Mouse (Mus musculus) liver, postnatal 0 days (tissue): ENCODE data around the gene Nipal4. TPM values are rescaled to one million over a fixed set of nuclear protein-coding genes. Genes with fewer than 3 reads are reported as not detected.

Source experiments
- ATAC-seq: fragments of 200-750 bp; cut with Nextera tagmentation; 2 replicates; pipeline ENCODE4 v1.8.0; 2017; ENCODE audit warnings: mild to moderate bottlenecking, moderate library complexity
- DNase-seq: peaks from one replicate; pipeline ENCODE4 v3.0.0-alpha.2; 2016
- H3K27ac ChIP-seq: fragments of 300-500 bp; sonication (generic); 2 replicates; pipeline ENCODE4 v1.5.1; 2014; ENCODE audit warnings: antibody characterized with exemption, moderate library complexity, mild to moderate bottlenecking, low read depth
- H3K27me3 ChIP-seq: fragments of 300-500 bp; sonication (generic); 2 replicates; pipeline ENCODE4 v1.6.1; 2014; ENCODE audit warnings: low read length, control low read depth, mixed read lengths; ENCODE audit not compliant: insufficient read depth
- H3K36me3 ChIP-seq: fragments of 300-500 bp; sonication (generic); replicated peaks from 2 replicates; pipeline ENCODE4 v1.6.1; 2014; ENCODE audit warnings: mild to moderate bottlenecking, control low read depth, low read length, moderate library complexity, mixed read lengths; ENCODE audit not compliant: insufficient read depth
- H3K4me1 ChIP-seq: fragments of 300-500 bp; sonication (generic); 2 replicates; pipeline ENCODE4 v1.6.1; 2014; ENCODE audit warnings: antibody characterized with exemption, mild to moderate bottlenecking, control low read depth; ENCODE audit not compliant: insufficient read depth
- H3K4me2 ChIP-seq: fragments of 300-500 bp; sonication (generic); 2 replicates; pipeline ENCODE4 v1.6.1; 2014; ENCODE audit warnings: low read depth, mild to moderate bottlenecking, low read length, moderate library complexity, mixed read lengths
- H3K4me3 ChIP-seq: fragments of 300-500 bp; sonication (generic); 2 replicates; pipeline ENCODE4 v1.5.1; 2014; ENCODE audit warnings: low read depth, low read length
- H3K9ac ChIP-seq: fragments of 300-500 bp; sonication (generic); replicated peaks from 2 replicates; pipeline ENCODE4 v1.6.1; 2014; ENCODE audit warnings: mild to moderate bottlenecking, moderate library complexity
- H3K9me3 ChIP-seq: fragments of 300-500 bp; sonication (generic); 2 replicates; pipeline ENCODE4 v1.6.1; 2016; ENCODE audit warnings: mild to moderate bottlenecking, control low read depth, low read length, mixed read lengths
- CTCF ChIP-seq: sonication (generic); IDR thresholded peaks from 2 replicates; pipeline ENCODE4 v1.5.1; 2016; ENCODE audit warnings: antibody characterized with exemption, low read depth
- EP300 ChIP-seq: IDR thresholded peaks from 2 replicates; pipeline ENCODE4 v1.6.1; 2016; ENCODE audit warnings: antibody characterized with exemption, low read depth, mild to moderate bottlenecking
- WGBS: fragments of 180-500 bp; shearing (Covaris S2); extraction: QIAGEN DNeasy Blood & Tissue Kit; methylation state at CpG from one replicate; pipeline ENCODE4 v1.1.7; 2014; ENCODE audit not compliant: insufficient replicate concordance; 5-methylcytosine and 5-hydroxymethylcytosine counted together
- polyA plus RNA-seq: library from polyadenylated mRNA; unstranded; fragments of >200 nt; fragmentation: Nextera tagmentation; extraction: Ambion mirVana; gene quantifications from 2 replicates; pipeline ENCODE4 v1.2.1, GENCODE M21; 2015

The Nipal4 gene
- polyA plus RNA-seq, 1 experiment from 2014 or later, result not detected

DNA sequence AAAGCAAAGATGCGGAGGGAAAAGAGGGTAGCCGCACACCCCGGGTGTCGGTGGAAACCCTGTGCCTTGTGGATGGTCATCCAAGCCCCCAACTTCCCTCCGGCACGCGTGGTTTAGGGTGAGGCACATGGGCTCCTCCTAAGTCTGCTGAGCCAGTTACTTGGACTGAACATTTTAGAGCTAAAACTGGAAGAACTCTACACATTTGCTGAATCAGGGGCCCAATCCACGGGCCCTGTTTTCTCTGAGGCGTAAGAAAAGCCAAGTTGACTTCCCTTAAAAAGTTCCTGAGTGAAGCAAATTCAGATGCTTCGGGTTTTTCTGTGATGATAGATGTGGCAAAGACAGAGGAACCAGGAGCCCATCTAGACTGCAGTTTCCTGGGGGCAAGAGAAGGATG is 46.2 kb downstream of the Nipal4 start:
- no peak for TF ChIP-seq EP300
- TF ChIP-seq CTCF, result no peak
- H3K4me3 ChIP-seq, result no peak overlapping the region
- H3K9ac ChIP-seq, result no peak overlapping the region
- no peak overlapping the region for H3K4me2 ChIP-seq
- H3K27me3 ChIP-seq, result no peaks in the 10 kb centered on the region
- ATAC-seq (no peak), DNase-seq (no peak)
- no peaks in the 10 kb centered on the region for H3K36me3 ChIP-seq
- WGBS, result 75% methylated on average over 10 of the region's 10 CpGs
- H3K4me1 ChIP-seq, result peaks cover 10% of the 10 kb centered on the region
- no peak overlapping the region for H3K27ac ChIP-seq
- no peaks in the 10 kb centered on the region for H3K9me3 ChIP-seq

DNA sequence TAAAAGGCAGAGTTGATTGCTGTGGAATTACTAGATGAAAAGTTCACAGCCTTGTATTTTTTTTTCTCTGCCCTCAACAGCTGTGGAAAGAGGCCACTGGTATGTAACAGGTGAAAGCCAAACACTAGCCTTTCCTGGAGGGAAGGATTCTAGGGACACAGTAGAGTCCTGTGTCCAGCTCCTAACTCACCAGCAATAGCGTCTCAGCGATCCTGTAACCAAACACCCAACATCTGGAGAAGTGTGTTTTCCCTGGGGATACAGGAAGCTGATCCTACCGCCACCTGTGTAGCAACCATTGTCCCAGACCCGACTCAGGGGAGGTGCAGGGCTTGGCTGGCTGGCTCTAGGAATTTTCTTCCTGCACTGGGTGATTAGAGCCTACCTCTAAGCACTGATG is 46.7 kb downstream of the Nipal4 start:
- Histone ChIP-seq H3K27me3 (no peaks in the 10 kb centered on the region), H3K9me3 (no peaks in the 10 kb centered on the region), H3K4me1 (peaks cover 10% of the 10 kb centered on the region), H3K27ac (no peak overlapping the region), H3K36me3 (no peaks in the 10 kb centered on the region), H3K9ac (no peak overlapping the region), H3K4me3 (no peak overlapping the region), H3K4me2 (no peak overlapping the region)
- TF ChIP-seq EP300 (no peak), CTCF (no peak)
- WGBS, result 45% methylated on average over 4 of the region's 4 CpGs
- ATAC-seq, result no peak
- no peak for DNase-seq

DNA sequence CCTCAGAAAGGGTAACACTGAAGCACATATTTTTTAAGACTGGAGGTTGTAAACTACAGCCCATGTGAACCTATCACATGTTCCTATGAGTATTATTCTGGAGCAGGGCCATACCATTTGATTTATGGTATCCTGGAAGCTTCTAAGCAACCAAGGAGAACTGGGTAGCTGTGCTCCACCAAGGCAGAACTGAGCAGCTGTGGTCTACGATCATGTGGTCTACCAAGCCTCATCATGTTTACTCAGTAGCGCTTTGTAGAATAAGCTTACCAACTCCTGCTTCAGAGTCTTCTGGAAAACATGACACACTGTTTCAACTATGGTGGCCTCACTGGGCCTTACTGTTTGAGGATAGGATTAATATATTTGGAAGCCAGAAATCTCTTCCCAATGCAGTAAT is 49.8 kb downstream of the Nipal4 start:
- no peaks in the 10 kb centered on the region for H3K27me3 ChIP-seq
- H3K9ac ChIP-seq, result no peak overlapping the region
- DNase-seq, result no peak
- H3K27ac ChIP-seq, result no peak overlapping the region
- 64% methylated on average over 2 of the region's 2 CpGs for WGBS
- no peak overlapping the region for H3K4me2 ChIP-seq
- no peak overlapping the region for H3K4me3 ChIP-seq
- no peaks in the 10 kb centered on the region for H3K4me1 ChIP-seq
- no peak for ATAC-seq
- no peak for TF ChIP-seq CTCF
- TF ChIP-seq EP300, result no peak
- no peaks in the 10 kb centered on the region for H3K36me3 ChIP-seq
- H3K9me3 ChIP-seq, result no peaks in the 10 kb centered on the region

DNA sequence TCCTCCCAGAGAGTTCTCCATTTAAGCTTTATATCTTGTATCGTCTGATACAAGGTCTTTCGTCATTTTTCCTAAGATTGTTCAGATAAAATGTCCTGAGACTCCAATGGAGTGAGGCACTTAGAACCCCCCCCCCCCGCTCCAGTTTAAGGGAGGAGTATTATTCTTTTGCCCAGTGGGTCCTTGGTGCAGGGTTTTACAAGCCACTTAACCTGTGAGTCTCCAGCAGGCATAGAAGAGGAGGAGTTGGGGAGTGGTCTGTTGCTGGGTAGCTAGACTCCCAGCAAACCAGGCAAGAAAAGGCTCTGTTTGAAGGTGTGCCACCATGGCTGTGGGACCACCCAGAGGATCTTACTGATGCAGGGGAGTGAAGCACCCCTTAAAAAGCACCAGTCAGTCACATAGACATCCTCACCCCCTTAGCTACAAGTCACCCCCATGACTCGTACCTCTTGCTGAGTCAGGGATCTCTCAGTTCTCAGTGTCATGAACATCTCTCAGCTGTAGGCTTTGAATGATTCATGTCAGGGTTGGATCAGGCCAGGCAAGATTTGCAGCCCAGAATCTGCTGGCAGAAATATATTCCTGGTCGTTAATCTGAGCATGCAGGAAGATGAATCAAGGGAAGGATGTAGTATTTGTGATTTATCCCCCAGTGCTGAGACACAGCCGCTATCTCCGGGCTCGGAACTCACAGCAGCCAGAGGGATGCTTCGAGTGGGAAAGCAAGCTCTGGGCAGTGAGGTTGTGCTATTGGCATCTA is 50.7 kb downstream of the Nipal4 start:
- no peak for TF ChIP-seq CTCF
- no peak for TF ChIP-seq EP300
- H3K9ac ChIP-seq, result no peak overlapping the region
- no peak for DNase-seq
- no peaks in the 10 kb centered on the region for H3K4me1 ChIP-seq
- H3K27me3 ChIP-seq, result no peaks in the 10 kb centered on the region
- 75% methylated on average over 9 of the region's 9 CpGs for WGBS
- H3K4me3 ChIP-seq, result no peak overlapping the region
- no peaks in the 10 kb centered on the region for H3K36me3 ChIP-seq
- H3K9me3 ChIP-seq, result no peaks in the 10 kb centered on the region
- no peak overlapping the region for H3K27ac ChIP-seq
- ATAC-seq, result no peak
- no peak overlapping the region for H3K4me2 ChIP-seq

DNA sequence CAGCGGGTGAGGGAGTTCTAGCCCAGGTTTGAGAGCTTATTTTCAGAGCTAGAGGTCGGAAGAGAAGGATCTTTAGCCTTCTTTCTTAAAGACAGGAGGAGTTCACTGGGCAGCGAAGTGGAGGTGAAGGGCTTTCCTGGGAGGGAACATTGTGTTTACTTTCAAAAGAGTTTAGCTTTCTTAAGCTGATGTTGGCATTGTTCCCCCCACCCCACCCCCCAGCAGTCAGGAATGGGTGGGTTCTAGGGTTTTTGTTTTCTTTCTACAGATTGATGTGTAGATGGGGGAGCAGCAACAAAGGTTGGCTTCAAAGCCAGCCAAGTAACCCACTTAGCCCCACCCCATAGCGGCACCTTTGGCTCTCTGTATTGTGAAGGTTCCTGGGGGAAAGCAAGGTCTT is 51.3 kb downstream of the Nipal4 start:
- H3K36me3 ChIP-seq, result no peaks in the 10 kb centered on the region
- H3K9ac ChIP-seq, result no peak overlapping the region
- DNase-seq, result no peak

GRCm38 (mm10) chr11:46114221-46114620 is 52.1 kb downstream of the Nipal4 start:
- no peak overlapping the region for H3K4me2 ChIP-seq
- no peak overlapping the region for H3K4me3 ChIP-seq
- DNase-seq (no peak), ATAC-seq (no peak)
- H3K9me3 ChIP-seq, result no peaks in the 10 kb centered on the region
- no peak overlapping the region for H3K9ac ChIP-seq
- no peaks in the 10 kb centered on the region for H3K4me1 ChIP-seq
- no peaks in the 10 kb centered on the region for H3K36me3 ChIP-seq
- TF ChIP-seq CTCF (no peak), EP300 (no peak)
- 80% methylated on average over 7 of the region's 7 CpGs for WGBS
- no peak overlapping the region for H3K27ac ChIP-seq
- H3K27me3 ChIP-seq, result no peaks in the 10 kb centered on the region

More for the DNA sequence above, 51.3 kb downstream of the Nipal4 start:
- TF ChIP-seq CTCF (no peak), EP300 (no peak)
- H3K4me3 ChIP-seq, result no peak overlapping the region
- no peaks in the 10 kb centered on the region for H3K4me1 ChIP-seq
- no peaks in the 10 kb centered on the region for H3K9me3 ChIP-seq
- ATAC-seq, result no peak
- no peak overlapping the region for H3K4me2 ChIP-seq
- WGBS, result 80% methylated on average over 4 of the region's 4 CpGs
- no peaks in the 10 kb centered on the region for H3K27me3 ChIP-seq
- no peak overlapping the region for H3K27ac ChIP-seq

DNA sequence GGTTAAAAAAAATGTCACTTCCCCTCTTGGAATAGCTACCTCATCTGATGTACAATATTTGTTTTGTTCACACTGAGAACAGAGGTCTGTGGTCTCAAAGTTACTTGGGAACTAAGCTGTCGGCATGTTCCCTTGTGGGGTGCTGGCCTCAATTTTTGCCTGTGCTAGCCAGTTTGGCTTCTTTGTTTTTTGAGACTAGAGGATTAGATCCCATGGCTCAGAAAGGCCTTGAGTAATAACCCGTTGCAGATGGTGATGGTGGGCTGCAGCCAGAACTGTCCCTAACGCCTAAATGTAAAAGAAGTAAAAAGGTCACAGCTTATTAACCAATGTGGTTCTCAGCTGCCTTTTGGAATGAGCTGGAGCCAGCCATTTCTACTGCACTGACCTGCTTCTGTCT is 53.1 kb downstream of the Nipal4 start:
- WGBS, result 73% methylated on average over 3 of the region's 3 CpGs
- no peak overlapping the region for H3K9ac ChIP-seq
- no peaks in the 10 kb centered on the region for H3K9me3 ChIP-seq
- H3K27me3 ChIP-seq, result no peaks in the 10 kb centered on the region
- no peaks in the 10 kb centered on the region for H3K4me1 ChIP-seq
- no peak overlapping the region for H3K4me3 ChIP-seq
- H3K27ac ChIP-seq, result no peak overlapping the region
- no peak for ATAC-seq
- H3K36me3 ChIP-seq, result no peaks in the 10 kb centered on the region
- no peak overlapping the region for H3K4me2 ChIP-seq
- DNase-seq, result no peak
- TF ChIP-seq CTCF (no peak), EP300 (no peak)
